Mouse (Mus musculus): ENCODE data around the gene Gstm5.
"Not testable (repeated sequence)": the region's sequence is repeated elsewhere in the genome, so short reads cannot be mapped to it uniquely, and the experiment has no call there.

Gstm5 gene

DNA sequence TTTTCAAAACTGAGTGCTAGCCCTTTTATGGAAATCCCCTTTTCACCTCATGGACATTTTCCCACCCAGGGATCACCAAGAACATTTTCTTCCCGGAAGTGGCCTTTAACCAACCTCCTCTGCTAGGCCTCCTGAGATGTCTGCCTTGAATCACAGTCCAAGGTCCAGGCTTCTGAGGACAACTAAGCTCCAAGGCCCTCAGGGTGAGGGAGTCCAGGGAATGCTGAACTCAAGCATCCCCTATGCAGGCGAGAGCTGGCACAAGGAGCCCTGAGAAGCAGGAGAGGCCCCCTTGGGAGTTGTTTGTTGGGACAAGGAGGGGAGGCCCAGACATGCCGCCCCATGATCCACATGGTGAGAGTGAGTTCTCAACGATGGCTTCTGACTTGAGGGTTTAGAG lies 25.7 kb upstream of the Gstm5 start:
- DNase-seq (ENCODE audit: inconsistent age in 2 of 2, low spot score in 1 of 2): no peak

- DNase-seq (ENCODE audit: inconsistent age in 2 of 2, low spot score in 1 of 2): no peak
Observed at GRCm38 (mm10) chr3:107873335-107874251, 22.0 kb upstream of the Gstm5 start.

GRCm38 (mm10) chr3:107875231-107875630 lies 20.4 kb upstream of the Gstm5 start:
- no peak for DNase-seq (ENCODE audit: inconsistent age in 2 of 2, low spot score in 1 of 2)

DNA sequence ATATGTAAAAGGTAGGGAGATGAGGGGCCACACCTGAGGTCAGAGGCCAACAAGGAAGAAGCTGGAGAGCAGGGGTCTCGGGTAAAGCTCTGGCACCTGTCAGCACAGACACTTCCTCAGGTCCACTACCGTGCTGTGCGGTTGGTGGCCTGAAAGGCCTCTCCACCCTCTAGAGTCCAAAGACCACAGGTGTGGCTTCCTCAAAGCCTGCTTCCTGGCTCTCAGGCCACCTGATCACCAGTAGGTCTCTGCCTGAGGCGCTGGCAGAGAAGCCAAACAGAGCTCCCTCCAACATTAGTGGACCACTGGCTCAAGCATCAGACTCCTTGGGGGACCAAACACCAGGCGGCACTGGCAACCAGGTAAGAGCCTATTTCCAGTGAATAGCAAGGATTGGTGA lies 18.6 kb upstream of the Gstm5 start, which contains the start of gene Eps8l3:
Gene Eps8l3, plus strand, starts transcription at position 225 of the 400 bp plus-strand sequence.
- no peak for DNase-seq (ENCODE audit: inconsistent age in 2 of 2, low spot score in 1 of 2)

GRCm38 (mm10) chr3:107877747-107878736 lies 17.6 kb upstream of the Gstm5 start:
- no peak for DNase-seq (ENCODE audit: inconsistent age in 2 of 2, low spot score in 1 of 2)

GRCm38 (mm10) chr3:107887674-107888495 lies 7.7 kb upstream of the Gstm5 start:
- no peak for DNase-seq (ENCODE audit: inconsistent age in 2 of 2, low spot score in 1 of 2)

- DNase-seq (ENCODE audit: inconsistent age in 2 of 2, low spot score in 1 of 2): not testable (repeated sequence)
Observed at GRCm38 (mm10) chr3:107889236-107889635, 6.4 kb upstream of the Gstm5 start.

DNA sequence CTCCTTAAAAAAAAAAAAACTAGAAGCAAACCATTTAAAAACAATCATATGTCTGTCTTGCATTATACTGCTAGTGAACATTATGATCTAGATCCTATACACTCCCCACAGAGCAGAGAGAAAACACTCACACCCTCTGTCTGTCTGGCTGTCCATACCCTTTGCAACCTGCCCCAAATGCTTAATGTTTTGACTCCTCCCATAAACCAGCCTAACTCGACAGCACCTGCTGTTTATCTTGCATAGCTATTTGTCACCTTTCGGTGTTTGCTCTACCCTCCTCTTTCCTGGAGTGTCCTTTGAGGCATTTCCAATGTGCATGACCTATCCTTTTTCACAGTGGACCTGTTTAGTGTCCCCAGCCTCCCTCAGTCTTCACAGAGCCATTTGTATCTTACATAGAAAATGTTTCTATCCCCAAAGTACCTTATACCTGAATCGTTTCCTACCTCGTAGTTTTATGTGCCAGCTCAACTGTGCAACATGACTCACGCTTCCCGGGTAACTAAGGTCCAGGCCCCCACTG lies 364 bp upstream of the Gstm5 start:
- DNase-seq (ENCODE audit: inconsistent age in 2 of 2, low spot score in 1 of 2): no peak

- DNase-seq (ENCODE audit: inconsistent age in 2 of 2, low spot score in 1 of 2): no peak
Observed at GRCm38 (mm10) chr3:107898691-107899090, 3.1 kb downstream of the Gstm5 start.

- no peak for DNase-seq (ENCODE audit: inconsistent age in 2 of 2, low spot score in 1 of 2)
Observed at GRCm38 (mm10) chr3:107900955-107901673, 5.5 kb downstream of the Gstm5 start.

DNA sequence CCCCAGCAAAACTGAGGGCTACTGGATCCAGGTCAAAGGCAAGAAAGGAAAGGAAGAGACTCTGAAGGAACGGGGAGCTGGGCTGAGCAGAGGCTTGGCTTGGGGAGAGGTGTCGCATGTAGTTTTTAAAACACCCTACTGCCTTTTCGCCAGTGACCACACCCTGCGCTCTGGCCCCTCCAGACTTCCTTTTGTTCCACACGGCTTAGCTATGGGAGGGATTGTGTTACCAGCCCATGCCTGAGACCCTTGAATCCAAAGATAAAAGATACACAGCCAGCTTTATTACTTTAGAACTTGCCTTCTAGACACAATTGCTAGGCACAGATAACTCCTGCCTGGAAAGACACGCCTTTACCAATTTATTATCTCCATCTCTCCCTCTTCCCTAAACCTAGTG lies 10.3 kb downstream of the Gstm5 start:
- DNase-seq (ENCODE audit: inconsistent age in 2 of 2, low spot score in 1 of 2): no peak

DNA sequence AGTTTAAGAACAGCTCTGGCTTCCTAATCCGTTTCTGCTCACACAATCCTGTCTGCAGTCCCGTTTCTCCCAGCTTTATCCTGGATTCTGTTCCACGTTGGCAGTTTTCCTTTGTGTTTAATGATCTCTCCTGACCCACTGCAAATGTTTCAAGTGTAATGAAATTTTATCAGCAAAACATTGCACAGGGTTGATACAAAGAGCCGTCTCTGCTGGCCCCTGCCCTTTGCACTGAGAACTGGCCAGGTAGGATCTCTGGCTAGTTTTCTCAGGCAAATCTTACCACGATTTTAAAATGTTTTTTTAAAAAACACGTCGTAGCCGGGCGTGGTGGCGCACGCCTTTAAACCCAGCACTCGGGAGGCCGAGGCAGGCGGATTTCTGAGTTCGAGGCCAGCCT lies 21.1 kb downstream of the Gstm5 start:
- no peak for DNase-seq (ENCODE audit: inconsistent age in 2 of 2, low spot score in 1 of 2)

- no peak for DNase-seq (ENCODE audit: inconsistent age in 2 of 2, low spot score in 1 of 2)
Observed at GRCm38 (mm10) chr3:107917097-107917496, 21.5 kb downstream of the Gstm5 start.

DNA sequence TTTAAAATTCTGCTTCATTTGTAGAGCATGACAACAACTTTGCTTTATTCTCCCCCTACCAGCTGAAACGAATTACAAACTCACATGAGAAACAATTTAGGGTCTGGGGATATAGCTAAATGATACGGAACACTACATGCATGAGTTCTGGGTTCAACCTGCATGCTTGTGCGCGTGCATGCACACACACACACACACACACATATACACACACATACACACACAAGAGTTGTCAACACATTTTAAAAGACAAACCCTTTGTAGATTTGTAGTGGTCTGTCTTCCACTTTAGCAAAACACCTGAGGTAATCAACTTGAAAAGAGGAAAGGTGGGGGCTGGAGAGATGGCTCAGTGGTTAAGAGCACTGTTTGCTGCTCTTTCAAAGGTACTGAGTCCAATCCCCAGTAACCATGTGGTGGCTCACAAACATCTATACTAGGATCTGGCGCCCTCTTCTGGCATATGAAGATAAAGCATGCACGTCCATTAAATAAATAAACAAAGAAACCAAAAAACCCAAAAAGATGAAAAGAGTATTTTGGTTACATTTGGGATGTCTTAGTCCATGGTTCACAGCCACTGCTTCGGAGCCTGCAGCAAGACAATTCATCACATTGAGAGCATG lies 22.3 kb downstream of the Gstm5 start:
- DNase-seq (ENCODE audit: inconsistent age in 2 of 2, low spot score in 1 of 2): peak; percentile 33 to 89

- no peak for DNase-seq (ENCODE audit: inconsistent age in 2 of 2, low spot score in 1 of 2)
Observed at GRCm38 (mm10) chr3:107920348-107920747, 24.7 kb downstream of the Gstm5 start.

GRCm38 (mm10) chr3:107925335-107925734 lies 29.7 kb downstream of the Gstm5 start:
- DNase-seq (ENCODE audit: inconsistent age in 2 of 2, low spot score in 1 of 2): no peak

DNA sequence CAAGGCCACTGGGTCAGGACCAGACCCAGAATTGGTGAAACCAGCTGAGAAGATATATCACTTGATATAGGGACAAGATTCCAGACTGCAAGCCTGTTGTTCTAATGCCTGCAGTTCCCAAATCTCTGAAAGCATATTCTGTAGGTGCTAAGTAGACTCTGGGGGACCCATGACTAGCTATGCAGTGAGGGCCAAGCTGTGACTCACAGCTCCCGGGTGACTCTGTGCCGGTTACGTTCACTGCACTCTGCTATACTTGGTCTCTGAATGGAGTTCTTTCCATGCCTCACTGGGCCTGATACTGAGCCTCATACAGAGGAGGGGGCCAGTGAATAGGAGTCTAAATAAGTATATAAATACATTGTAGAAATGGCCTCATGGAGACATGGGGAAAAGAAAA lies 32.2 kb downstream of the Gstm5 start:
- peak; percentile 57 to 78 for DNase-seq (ENCODE audit: inconsistent age in 2 of 2, low spot score in 1 of 2)

DNA sequence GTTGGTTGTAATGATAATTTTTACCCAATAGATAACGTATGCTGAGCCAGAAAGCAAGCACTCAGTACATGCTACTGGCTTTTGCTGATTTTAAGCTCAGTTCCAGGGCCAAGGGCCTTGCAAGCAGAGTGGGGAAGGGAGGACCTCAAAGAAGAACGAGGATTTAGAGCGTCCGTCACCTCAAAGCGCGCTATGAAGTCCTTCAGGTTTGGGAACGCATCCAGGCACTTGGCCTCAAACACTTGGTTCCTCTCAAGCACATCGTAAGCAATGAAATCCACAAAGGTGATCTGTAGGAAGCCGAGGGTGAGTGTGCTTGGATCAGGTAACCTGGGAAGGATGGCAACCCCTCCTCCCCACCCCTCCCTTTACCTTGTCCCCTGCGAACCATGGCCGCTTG lies 33.1 kb downstream of the Gstm5 start:
- DNase-seq (ENCODE audit: inconsistent age in 2 of 2, low spot score in 1 of 2): peak; percentile 40 to 76

GRCm38 (mm10) chr3:107929243-107929642 lies 33.6 kb downstream of the Gstm5 start:
- DNase-seq (ENCODE audit: inconsistent age in 2 of 2, low spot score in 1 of 2): peak; percentile 36 to 55

All from adrenal gland, adult (tissue).